Comparison of ENCODE assay signal across 18 mouse cellular contexts in genomic region chr1:108259355-108259754, GRCm38 (mm10).
A peak's percentile ranks its signal among the peaks of the same experiment; 100 is the strongest.
DNase-seq lines count a peak whose midpoint lies in the region; ATAC-seq lines count a peak whose summit lies in the region.
"Had no signal": no experiment of that assay in that cellular context is flagged by ENCODE, and none has a peak within 500 bp of the region (broad histone marks: within the 10 kb centered on the region; RNA-seq: fewer than 3 reads in every experiment).

No protein-coding gene starts in this region.

- no peak for DNase-seq in midbrain, embryonic 14.5 days
- peak; percentile 12 for DNase-seq in Muller cell, postnatal 12 days (ENCODE audit: inconsistent ontology term)
- DNase-seq in hindbrain, embryonic 10.5 days (ENCODE audit: low spot score) = no peak
- DNase-seq in urinary bladder, postnatal 14 days (ENCODE audit: low spot score) = no peak
- DNase-seq in cerebellum, postnatal 36 days = no peak
- DNase-seq: cerebellum, adult 8-10 months; forebrain, postnatal 0 days; heart, adult 2 months; kidney, adult 9 months; left cerebral cortex, postnatal 4 days; retina, postnatal 1 day; thymus, adult 2 months had no signal

- H3K4me3 ChIP-seq in midbrain, embryonic 12.5 days = no peak overlapping the region
- no peak overlapping the region for H3K4me3 ChIP-seq in midbrain, embryonic 14.5 days (replicated peaks; ENCODE audit: low read depth, low read length)
- H3K4me3 ChIP-seq in hindbrain, embryonic 10.5 days = no peak overlapping the region
- H3K4me3 ChIP-seq: heart, adult 2 months; hindbrain, embryonic 13.5 days; myocyte had no signal

- no peak overlapping the region for H3K27ac ChIP-seq in midbrain, embryonic 12.5 days (replicated peaks)
- H3K27ac ChIP-seq in midbrain, embryonic 14.5 days (replicated peaks; ENCODE audit: low read depth, low read length) = no peak overlapping the region
- no peak overlapping the region for H3K27ac ChIP-seq in hindbrain, embryonic 10.5 days
- H3K27ac ChIP-seq: heart, adult 2 months; hindbrain, embryonic 13.5 days; liver, embryonic 14.5 days had no signal

- H3K4me2 ChIP-seq in midbrain, embryonic 12.5 days (replicated peaks) = no peak overlapping the region
- H3K4me2 ChIP-seq in midbrain, embryonic 14.5 days (ENCODE audit: low read length) = no peak overlapping the region
- H3K4me2 ChIP-seq: hindbrain, embryonic 13.5 days had no signal

- ATAC-seq in midbrain, embryonic 12.5 days (ENCODE audit: low FRiP score, low read depth) = peak; percentile 45; the same call in 1 of the 2 replicates
- no peak for ATAC-seq in midbrain, embryonic 14.5 days (ENCODE audit: low FRiP score, low TSS enrichment)
- peak; percentile 97 to 99 for ATAC-seq in hematopoietic stem cell, adult 5-6 weeks (replicated peaks in 1 of 2; ENCODE audit: insufficient read depth in 1 of 2, low FRiP score in 2 of 2, low TSS enrichment in 1 of 2, low read depth in 1 of 2, poor library complexity in 2 of 2, severe bottlenecking in 2 of 2)
- ATAC-seq: forebrain, postnatal 0 days; lung, postnatal 0 days had no signal

- H3K9ac ChIP-seq in midbrain, embryonic 12.5 days (replicated peaks) = no peak overlapping the region
- no peak overlapping the region for H3K9ac ChIP-seq in midbrain, embryonic 14.5 days (replicated peaks; ENCODE audit: low read length)
- H3K9ac ChIP-seq: forebrain, postnatal 0 days; hindbrain, embryonic 13.5 days; liver, embryonic 14.5 days had no signal

- H3K4me1 ChIP-seq in midbrain, embryonic 12.5 days = no peaks in the 10 kb centered on the region
- no peaks in the 10 kb centered on the region for H3K4me1 ChIP-seq in midbrain, embryonic 14.5 days (ENCODE audit: control insufficient read depth, insufficient read depth, low read length)
- H3K4me1 ChIP-seq in hindbrain, embryonic 10.5 days (replicated peaks) = no peaks in the 10 kb centered on the region
- H3K4me1 ChIP-seq: hindbrain, embryonic 13.5 days had no signal

- no peaks in the 10 kb centered on the region for H3K27me3 ChIP-seq in midbrain, embryonic 12.5 days
- H3K27me3 ChIP-seq in midbrain, embryonic 14.5 days (ENCODE audit: control insufficient read depth, insufficient read depth, low read length) = no peaks in the 10 kb centered on the region
- no peaks in the 10 kb centered on the region for H3K27me3 ChIP-seq in hindbrain, embryonic 10.5 days (ENCODE audit: insufficient read depth, poor library complexity, severe bottlenecking)
- H3K27me3 ChIP-seq: hindbrain, embryonic 13.5 days had no signal

- no peaks in the 10 kb centered on the region for H3K9me3 ChIP-seq in midbrain, embryonic 12.5 days
- H3K9me3 ChIP-seq in midbrain, embryonic 14.5 days (ENCODE audit: control insufficient read depth, low read length) = no peaks in the 10 kb centered on the region
- no peaks in the 10 kb centered on the region for H3K9me3 ChIP-seq in hindbrain, embryonic 10.5 days
- H3K9me3 ChIP-seq: hindbrain, embryonic 13.5 days had no signal

- no peaks in the 10 kb centered on the region for H3K36me3 ChIP-seq in midbrain, embryonic 12.5 days
- no peaks in the 10 kb centered on the region for H3K36me3 ChIP-seq in midbrain, embryonic 14.5 days (ENCODE audit: control insufficient read depth, insufficient read depth, low read length)
- H3K36me3 ChIP-seq in hindbrain, embryonic 10.5 days = no peaks in the 10 kb centered on the region
- H3K36me3 ChIP-seq: hindbrain, embryonic 13.5 days had no signal
